Mouse (Mus musculus): ENCODE results near the gene Ddo.
A peak's percentile ranks its signal among the peaks of the same experiment; 100 is the strongest.

Gene Ddo

DNA sequence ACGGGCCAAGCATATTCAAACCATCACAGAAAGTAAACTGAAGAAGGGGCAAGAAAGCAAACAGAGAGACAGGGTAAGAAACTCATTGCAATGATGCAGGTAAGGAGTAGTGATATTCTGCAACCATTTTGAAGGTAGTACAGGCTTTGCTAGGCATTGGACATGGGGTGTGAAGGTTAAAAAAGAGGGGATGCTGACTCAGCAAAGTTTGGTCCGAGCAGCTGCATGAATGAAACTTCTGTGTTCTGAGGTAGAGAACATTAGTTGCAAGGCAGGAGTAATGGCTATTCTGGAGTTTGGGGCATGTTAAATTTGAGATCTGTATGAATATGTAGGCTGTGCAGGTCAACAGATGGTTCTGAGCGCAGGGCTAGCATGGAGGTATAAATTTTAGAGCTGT is 35.5 kb downstream of the Ddo start:
- no peak for DNase-seq

DNA sequence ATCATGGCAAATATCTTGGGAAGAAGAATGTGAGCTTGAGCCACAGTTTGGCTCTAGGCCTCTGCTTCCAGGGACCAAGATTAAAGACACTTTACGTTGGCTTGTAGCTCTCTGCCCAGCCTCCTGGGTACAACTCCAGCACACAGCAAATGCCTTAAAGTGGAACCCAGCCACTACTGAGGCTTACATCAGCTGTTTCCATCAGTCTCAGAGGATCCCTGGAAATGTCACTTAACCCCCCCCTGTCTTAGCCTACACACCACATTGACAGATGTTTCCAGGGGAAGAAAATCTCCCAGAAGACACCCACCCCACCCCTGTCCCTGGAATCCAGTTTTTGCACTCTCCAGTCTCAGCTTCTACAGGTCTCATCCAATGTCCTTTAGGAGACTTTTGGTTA is 37.1 kb downstream of the Ddo start:
- DNase-seq: no peak

DNA sequence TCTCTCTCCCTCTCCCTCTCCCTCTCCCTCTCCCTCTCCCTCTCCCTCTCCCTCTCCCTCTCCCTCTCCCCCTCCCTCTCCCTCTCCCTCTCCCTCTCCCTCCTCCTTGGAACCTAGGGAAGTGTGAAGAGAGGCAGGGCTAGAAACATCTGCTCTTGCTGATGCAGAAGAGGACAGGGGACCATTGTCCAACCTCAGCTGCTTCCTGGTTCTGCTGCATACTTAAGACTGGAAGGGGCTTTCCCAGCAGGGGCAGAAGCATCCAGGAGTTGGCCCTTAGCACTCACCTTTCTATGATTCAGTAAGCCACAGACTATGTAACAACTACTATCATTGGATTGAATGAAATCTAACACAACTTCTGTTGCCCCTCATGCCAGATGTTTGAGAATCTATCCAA is 38.8 kb downstream of the Ddo start:
- no peak for DNase-seq

DNA sequence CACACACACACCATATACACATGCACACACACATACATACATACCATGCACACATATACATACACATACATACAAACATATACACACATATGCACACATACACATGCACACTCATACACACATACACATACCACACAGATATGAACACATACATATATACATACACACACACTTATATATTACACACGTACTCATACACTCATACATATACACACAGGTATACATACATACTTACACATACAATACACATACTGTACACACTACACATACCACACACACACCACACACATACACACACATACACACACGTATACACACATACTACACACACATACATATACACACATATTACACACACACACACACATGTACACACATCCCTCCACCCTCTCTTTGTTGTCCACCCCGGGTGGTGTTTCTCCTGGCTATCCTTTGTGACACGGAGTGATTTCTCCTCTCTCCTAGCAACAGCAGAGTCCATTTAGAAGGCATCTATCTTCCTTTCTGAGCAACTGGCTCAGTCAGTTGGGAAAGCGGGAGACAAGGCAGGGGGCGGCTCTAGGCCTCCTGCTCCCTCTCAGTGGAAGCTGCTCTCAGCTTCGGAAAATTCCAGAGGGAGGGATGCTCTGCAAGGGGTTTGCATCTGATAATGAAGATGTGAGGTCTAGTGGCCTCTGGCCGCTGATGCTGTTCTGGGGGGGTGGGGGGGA is 42.9 kb downstream of the Ddo start:
- no peak for DNase-seq

DNA sequence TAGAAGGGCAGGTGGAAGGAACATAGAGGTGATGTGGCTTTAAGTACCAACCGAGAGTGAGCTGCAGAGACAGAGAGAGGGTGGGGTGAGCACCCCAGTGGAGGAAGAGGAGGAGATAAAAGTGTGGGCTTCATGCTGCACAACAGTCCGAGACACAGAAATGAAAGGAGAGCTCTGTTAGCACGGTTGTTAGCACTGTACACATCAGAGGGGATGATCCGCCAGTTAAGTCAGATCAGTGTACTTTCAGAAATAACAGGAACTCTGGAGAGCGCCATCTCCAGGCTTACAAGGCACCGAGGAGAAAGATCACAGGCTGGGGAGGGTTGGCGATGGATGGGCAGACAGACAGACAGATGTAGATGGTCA is 43.5 kb downstream of the Ddo start:
- DNase-seq: no peak

DNA sequence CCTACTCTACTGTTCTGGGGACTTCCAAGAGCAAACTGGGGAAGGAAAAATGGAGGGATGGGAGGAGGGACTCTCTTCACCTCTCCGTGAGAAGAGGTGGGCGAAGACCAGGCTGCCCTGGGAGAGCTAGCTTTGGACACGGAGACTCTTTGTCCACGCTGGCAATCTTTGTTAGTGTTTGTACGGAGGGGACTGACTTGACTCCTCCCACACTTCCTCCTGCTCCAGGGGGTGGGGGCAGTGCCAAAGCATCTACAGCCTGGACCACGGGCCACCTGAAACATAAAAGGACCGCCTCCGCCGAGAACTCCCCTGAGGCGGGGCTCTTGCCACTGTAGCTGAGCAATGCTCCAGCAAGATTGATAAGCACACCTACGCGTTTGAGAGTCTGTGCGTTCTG is 44.3 kb downstream of the Ddo start:
- DNase-seq: peak; percentile 54 to 59

DNA sequence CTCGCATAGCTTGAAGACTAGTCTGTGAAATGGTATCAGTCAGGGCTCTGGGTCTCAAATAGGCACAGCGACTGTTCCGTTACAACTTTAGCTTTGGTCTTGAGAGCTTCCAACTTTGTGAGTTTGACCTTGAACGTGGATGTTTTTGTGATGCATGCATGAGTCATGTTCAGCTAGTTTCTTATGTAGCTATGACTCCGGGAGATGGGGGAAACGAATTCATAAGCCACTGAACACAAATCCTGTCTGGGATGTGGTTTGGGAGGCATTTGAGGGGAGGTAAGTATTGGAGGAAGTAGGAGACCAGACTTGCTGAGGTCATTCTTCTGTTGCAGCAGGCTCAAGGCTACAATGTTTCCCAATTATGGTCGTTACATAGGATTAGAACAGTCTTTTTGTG is 46.1 kb downstream of the Ddo start:
- DNase-seq: no peak

DNA sequence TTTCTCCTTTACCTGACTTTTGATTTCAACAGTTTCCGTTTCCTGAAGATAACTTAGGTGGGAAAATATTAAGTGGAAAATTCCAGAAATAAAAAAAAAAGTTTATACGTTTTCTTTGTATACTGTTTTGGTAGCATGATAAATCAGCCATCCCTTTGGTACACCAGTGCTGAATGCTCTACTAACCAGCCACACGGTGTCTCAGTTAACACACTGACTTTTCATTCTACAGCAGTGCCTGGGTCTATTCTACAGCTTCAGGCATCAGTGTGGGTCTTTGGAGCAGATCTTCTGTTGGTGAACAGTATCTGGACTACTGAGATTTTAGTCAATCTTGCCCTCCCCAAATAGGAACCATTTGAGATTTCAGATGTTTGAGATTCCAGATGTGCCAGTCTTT is 48.7 kb downstream of the Ddo start:
- no peak for DNase-seq

DNA sequence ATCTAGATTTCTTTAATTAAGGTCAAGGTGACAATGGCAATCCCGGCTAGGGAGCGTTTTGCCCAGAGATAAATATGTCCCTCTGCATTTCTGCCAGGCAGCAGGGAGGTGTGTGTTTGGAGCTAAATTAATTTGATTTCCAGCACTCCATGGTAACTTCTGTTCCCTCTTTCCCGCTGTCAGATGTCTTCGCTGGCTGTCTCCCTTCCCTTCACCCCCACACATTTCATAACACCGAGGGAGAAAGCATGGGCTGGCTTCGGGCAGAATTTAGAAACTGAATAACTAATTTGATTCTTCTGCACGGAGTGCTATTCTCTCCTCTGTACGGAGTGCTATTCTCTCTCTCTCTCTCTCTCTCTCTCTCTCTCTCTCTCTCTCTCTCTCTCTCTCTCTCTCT is 52.7 kb downstream of the Ddo start:
- DNase-seq: peak; percentile 7 to 16

DNA sequence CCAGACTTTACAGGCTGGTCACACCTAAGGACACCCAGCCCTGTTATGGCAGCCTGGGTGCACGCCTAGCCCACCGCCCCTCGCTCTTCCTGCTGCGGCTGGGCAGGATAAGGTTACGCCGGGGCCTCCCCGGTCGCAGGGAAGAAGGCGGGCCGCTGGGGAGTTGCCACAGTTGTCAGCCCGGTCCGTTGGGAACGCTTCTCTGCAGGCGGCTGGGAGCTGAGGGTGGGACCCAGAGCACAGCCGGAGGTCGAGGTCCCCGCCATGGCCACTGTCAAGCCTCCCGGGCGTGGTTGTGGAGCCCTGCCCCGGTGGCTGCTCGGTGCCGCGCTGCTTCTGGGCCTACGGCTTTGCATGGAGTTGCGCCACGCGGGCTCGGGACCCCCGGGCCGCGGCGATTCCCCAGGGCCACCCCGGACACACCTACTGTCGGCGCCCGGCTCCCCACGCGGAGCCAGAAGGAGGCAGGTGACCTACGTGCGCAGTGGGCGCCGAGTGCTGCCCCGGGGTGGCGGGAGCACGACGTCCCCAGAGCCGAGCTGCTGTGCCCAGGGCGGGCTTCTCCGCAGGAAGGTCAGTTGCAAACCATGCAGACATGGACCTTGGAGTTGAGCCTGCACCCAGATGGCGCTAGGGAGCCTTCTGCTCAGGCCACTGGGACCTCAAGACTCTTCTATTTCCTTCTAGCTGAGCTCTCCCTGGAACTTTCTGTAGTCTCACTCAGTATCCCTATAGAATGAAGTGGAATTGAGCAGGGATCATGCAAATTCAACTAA is 53.5 kb downstream of the Ddo start, which contains the start of gene Mettl24:
Gene Mettl24, plus strand, starts transcription at position 191 of the 776 bp plus-strand sequence.
- peak; percentile 82 for DNase-seq

DNA sequence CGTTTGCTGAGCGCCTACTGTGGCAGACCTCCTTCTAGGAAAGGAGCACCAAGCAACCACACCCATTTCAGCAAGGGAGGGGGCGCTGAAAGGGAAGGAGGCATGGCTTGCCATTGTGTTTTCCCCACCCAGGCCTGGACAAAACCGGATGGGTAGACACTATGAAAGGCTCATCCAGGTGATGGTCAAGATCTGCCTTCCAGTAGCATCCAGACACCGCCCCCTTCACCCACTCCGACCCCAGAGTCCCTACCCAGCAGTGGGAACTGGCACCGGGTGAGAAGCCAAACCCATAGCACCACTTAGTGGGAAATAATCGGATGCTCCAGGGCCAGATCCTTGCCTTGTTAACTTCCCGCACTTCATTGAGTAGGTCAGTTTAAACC is 54.0 kb downstream of the Ddo start:
- DNase-seq: peak in 1 of 2 experiments; percentile 10

DNA sequence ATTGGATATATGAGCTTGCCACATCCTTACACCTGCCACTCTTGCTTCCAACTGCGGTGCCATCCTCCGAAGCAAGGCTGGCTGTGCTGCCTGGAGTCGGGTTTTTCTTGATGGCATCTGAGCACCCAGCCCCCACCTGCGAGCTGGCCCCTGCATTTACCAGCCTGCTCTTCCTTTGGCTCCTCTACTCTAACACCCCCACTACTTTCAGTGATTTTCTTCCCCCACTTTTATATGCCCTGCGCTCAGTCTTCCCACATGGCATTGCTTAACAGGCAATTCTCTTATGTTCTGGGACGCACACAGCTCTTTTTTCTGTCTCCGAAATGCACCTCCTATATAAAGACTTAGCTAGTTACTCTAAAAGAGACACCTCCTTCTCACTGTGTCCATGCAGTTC is 54.5 kb downstream of the Ddo start:
- no peak for DNase-seq

DNA sequence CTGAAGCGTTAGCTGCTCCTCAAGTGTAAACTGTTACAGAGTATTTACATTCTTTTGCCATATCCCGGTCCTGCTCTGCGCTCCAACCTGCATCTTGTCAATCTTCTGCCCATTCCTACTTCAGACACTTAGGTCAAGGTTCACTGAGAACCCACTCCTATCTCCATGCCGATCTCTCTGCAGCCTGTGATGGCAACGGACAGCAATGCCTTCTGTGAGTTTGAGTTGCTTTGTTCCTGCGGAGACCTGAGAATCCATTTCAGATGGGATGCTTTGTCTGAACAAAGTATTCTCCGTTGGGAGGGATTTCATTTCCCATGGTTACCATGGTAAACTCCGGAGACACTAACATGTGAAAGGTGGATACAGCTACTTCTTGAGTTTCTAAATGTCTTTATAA is 55.8 kb downstream of the Ddo start:
- DNase-seq: no peak

DNA sequence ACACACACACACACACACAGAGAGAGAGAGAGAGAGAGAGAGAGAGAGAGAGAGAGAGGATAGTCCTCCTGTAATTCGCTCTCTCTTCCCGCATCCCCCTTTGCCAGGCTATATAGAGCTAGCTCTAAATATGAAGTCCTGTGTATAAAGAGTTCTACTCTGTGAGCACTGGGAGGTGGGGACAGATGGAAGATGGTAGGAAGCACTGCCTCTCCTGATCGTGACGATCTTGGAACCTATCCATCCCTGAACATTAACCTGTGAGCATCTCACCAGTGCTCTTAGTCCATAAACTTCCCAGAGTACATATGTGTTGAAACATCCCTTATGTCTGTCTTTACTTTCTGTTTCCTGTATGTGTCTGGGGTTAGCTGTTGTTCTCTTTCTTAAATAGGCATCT is 57.2 kb downstream of the Ddo start:
- no peak for DNase-seq

DNA sequence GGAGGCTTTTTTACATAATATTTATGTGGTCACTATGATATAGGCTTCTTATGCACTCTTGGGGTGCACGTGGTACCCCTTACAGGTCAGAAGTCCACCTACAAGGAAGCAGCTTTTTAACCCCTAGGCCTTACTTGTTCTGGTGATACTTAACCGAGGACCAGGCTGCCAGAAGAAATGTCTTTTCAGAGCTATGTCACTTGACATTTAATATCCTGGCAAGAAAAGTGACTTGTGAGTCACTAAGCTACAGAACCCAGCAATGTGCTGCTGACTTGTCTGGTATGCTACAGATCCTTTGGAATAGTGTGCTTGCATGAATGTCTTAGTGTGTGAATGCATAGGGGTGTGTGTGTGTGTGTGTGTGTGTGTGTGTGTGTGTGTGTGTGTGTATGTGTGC is 57.6 kb downstream of the Ddo start:
- no peak for DNase-seq

DNA sequence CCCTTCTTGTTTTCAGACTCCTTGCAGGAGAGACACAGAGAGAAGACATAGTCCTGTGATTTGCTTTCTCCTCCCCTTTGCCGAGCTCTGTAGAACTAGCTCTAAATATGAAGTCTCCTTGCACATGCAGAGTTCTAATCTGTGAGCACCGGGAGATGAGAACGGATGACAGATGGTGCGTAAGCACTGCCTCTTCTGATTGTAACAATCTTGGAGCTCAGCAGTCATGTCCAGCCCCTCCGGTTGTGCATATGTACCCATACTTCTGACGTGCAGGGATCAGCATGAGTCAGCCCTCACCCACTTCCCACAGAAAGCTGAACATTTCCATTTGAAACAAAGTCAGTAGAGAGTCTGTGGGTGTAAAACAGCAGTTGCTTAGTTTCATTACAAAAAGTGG is 58.5 kb downstream of the Ddo start:
- peak in 1 of 2 experiments; percentile 12 for DNase-seq

DNA sequence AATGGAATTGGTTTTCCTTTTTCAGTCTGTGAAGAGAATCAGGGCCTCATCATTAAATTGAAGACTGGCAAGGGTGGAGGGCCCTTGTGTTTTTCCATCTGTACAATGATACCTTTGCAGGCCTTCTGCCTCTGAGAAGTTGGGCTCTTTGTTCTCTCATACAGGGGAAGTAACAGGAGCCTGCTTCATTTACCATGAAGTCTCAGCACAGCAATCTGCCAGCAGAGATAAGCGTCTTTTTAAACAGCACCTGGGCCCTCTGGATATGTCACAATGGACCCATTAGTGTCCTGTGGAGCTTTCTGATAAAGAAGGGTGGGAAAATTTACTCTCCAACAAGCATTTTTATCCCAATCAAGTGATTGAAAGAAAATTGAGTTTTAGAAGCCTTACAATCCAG is 59.1 kb downstream of the Ddo start:
- no peak for DNase-seq

DNA sequence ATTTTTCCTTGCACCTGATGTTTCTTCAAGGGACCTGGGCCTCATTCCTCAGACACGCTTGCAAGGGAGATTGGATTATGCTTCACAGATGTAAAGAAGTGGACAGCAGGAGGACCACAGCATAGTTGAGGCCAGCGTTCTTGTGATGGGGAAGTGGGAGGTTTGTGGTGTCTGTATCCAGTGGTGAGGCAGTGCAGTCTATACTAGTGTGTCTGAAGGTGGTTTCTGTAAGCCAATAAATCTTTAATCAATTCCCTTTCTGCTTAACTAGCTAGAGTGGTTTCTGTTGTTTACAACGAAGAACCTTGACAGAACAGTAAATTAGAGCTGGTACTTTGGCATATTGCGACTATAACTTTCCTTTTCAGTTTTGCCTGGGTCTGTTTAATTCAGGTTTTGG is 68.8 kb downstream of the Ddo start:
- DNase-seq: no peak

DNA sequence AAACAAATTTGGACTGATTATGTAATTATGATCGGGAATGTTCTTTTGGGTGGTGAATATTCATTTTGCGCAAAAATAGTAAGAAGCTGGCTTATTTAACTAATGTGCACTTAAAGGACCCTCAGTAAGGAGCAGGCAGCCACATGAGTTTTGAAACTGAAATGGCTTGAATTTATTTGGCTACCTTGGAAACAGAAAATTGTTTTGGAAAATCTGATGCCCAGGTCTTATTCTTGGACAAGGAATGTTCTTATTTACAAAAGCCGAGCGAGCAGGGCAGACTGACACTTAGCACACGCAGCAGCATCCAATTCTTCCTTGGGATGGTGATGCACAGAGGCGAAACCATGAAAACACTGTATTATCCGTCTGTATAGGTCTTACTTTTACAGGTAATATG is 81.3 kb downstream of the Ddo start:
- DNase-seq: no peak

DNA sequence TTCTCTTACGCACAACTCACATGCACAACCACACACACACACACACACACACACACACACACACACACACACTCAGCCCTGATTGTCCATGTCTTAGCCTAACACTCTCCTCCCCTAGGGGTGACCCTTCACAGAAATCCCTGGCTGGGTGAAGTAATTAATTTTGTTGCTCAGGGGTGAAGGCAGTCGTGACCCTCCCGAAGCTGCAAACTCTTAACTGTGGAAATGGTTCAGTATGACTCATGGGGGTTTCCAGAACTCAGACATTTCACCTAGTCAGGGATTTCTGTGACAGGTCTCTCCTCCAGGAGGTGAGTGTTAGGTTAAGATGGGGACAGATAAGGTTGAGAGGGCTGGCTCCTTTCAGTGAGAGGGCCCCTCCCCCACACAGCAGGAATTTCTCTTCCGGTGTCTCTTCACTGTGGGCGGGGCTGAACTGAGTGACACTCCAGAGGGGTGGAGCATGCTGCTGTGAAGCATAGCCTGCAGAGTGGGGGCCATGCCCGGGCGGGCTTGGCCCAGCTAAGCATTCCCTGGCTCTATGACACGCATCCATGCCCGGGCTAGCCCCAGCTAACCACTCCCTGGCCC is 83.3 kb downstream of the Ddo start:
- no peak for DNase-seq

DNA sequence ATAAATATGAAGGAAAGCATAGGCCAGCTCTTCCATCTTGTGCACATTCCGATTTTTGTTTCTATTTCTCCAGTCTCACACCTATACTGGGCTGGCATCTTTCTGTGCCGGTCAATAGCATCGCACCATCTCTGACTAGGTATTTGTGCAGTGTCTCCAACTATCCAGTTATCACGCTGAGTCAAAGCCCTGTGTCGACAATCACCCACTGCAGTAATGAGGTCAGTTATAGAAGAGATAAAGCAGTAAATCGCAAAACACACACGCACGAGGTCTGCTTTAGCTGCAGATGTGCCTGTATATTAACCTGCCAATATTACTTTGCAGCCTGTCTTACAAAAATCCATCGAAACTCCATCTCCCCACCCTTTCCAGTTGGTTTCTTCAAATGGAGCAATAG is 84.0 kb downstream of the Ddo start:
- DNase-seq: no peak

DNA sequence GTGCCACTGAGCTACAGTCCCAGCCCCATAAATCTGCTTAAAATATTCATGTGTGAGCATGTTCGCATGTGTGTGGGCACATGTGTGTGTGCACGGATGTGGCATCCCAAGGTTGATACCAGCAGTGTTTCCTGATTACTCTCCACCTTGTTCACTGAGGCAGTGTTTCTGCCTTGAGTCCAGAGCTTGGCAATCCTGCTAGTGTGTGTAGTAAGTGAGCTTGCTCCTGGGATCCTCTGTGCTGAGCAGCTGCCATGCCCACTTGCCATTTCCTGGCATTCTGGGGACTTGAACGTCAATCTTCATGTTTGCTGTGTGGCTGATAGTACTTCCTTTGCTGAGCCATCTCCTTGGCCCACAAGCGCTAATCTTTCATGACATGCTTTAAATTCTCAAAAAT is 85.3 kb downstream of the Ddo start:
- peak; percentile 28 to 29 for DNase-seq

DNA sequence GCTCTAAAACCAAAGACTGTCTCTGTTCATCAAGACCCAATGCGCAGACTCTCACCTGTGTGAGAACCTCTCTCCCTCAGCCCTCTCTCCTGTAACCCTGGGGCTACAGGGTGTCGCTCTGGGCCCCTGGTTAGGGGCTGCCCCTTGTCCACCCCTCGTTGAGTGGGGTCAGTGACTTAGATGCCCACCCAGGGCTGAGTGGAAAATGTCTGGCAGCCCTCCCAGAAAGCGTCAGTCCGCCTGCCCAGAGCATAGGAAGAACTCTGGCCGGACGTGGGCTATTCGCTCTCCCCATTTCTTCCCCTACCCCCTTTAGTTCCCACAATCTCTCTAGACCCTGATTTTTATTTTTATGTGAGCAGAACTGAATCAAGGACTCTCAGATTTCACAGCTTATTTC is 86.5 kb downstream of the Ddo start:
- DNase-seq: no peak

DNA sequence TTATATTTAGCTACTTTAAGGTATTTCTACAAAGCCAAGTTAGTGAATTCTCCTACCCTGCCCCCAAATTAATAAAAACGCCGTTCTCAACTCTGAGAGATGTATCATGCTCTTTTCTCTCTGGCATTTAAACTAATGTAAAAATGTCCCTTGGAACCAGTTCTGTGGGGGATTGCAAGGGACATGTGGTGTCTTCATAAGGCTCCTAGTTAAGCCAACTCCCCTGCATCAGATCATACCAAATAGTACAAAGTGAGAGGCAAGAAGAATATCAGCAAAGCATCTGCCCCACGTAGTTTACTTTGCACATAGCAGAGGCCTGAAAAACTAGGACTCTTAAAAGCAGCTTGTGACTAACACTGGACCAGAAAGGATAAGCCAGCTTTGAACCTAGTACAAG is 86.9 kb downstream of the Ddo start:
- DNase-seq: no peak
